Comparison of ENCODE assay signal across 10 mouse cellular contexts in the genomic region with DNA sequence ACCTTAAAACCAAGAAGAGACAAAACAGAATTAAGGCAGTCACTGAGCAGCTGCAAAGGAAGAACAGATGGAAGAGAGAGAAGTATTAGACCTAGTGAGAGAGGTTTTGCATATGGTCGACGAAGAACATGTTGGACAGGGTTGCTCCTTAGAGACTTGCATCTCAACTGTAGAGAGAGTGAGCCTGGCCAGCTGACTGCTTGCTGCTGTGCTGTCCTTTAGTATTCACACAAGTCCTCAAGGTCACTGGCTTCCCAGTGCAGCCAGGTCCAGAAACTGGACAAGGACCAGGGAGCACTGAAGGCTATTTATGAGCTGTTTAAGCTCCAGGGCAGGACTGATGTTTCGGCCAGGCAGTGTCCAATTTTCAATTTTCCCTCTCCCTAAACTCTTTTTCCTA.
DNase-seq lines count a peak whose midpoint lies in the region; ATAC-seq lines count a peak whose summit lies in the region.
"Had no signal": no experiment of that assay in that cellular context is flagged by ENCODE, and none has a peak within 500 bp of the region (broad histone marks: within the 10 kb centered on the region; RNA-seq: fewer than 3 reads in every experiment).

No protein-coding gene starts in this region.

- H3K4me1 ChIP-seq in heart, embryonic 16.5 days (ENCODE audit: control insufficient read depth, insufficient read depth, low read length), result 0 out of 2 replicates have a peak, but pooled peaks cover 2% of the 10 kb centered on the region
- peaks cover 8% of the 10 kb centered on the region for H3K4me1 ChIP-seq in midbrain, embryonic 11.5 days (ENCODE audit: control insufficient read depth, insufficient read depth, low read length)
- H3K4me1 ChIP-seq: embryonic facial prominence, embryonic 12.5 days; heart, embryonic 13.5 days had no signal

- H3K36me3 ChIP-seq in heart, embryonic 16.5 days (ENCODE audit: control insufficient read depth, insufficient read depth), result no peaks in the 10 kb centered on the region
- no peaks in the 10 kb centered on the region for H3K36me3 ChIP-seq in midbrain, embryonic 11.5 days (ENCODE audit: control insufficient read depth, insufficient read depth, low read length)
- H3K36me3 ChIP-seq: embryonic facial prominence, embryonic 12.5 days; heart, embryonic 13.5 days had no signal

- H3K4me2 ChIP-seq in heart, embryonic 16.5 days (ENCODE audit: low read depth, low read length), result no peak overlapping the region
- no peak overlapping the region for H3K4me2 ChIP-seq in midbrain, embryonic 11.5 days
- H3K4me2 ChIP-seq: embryonic facial prominence, embryonic 12.5 days; heart, embryonic 13.5 days had no signal

- no peaks in the 10 kb centered on the region for H3K9me3 ChIP-seq in heart, embryonic 16.5 days (replicated peaks; ENCODE audit: control insufficient read depth, low read length)
- no peaks in the 10 kb centered on the region for H3K9me3 ChIP-seq in midbrain, embryonic 11.5 days (ENCODE audit: control insufficient read depth, low read length)
- H3K9me3 ChIP-seq: embryonic facial prominence, embryonic 12.5 days; heart, embryonic 13.5 days had no signal

- peak; percentile 49; the same call in 1 of the 2 replicates for ATAC-seq in heart, embryonic 16.5 days (replicated peaks; ENCODE audit: extremely low read depth, insufficient read depth, low FRiP score)
- peak; percentile 71 for ATAC-seq in midbrain, embryonic 11.5 days (ENCODE audit: low FRiP score)

- WGBS in heart, embryonic 16.5 days, result 58% methylated on average over 3 of the region's 3 CpGs
- WGBS in midbrain, embryonic 11.5 days, result 42% methylated on average over 3 of the region's 3 CpGs

- DNase-seq in adrenal gland, adult (ENCODE audit: inconsistent age in 2 of 2, low spot score in 1 of 2), result peak; percentile 18 to 67
- DNase-seq in adrenal gland, postnatal 4 days (ENCODE audit: low spot score in 2 of 2), result no peak
- DNase-seq in kidney, postnatal 4 days, result peak; percentile 6 to 10
- no peak for DNase-seq in kidney, postnatal 14 days
- peak; percentile 86 for DNase-seq in midbrain, embryonic 11.5 days (ENCODE audit: low spot score, missing footprints)
- no peak for DNase-seq in urinary bladder, postnatal 10 days (ENCODE audit: low spot score)
- DNase-seq in thymus, postnatal 10 days (ENCODE audit: low spot score in 2 of 2), result no peak

- no peak overlapping the region for H3K27ac ChIP-seq in heart, embryonic 16.5 days (ENCODE audit: low read length)
- no peak overlapping the region for H3K27ac ChIP-seq in midbrain, embryonic 11.5 days (ENCODE audit: low read depth, low read length)
- H3K27ac ChIP-seq: embryonic facial prominence, embryonic 12.5 days; heart, embryonic 13.5 days had no signal

- no peak overlapping the region for H3K4me3 ChIP-seq in heart, embryonic 16.5 days (ENCODE audit: low read length)
- no peak overlapping the region for H3K4me3 ChIP-seq in midbrain, embryonic 11.5 days (ENCODE audit: low read depth, low read length)
- H3K4me3 ChIP-seq: embryonic facial prominence, embryonic 12.5 days; heart, embryonic 13.5 days had no signal

- no peak overlapping the region for H3K9ac ChIP-seq in heart, embryonic 16.5 days (ENCODE audit: low read length)
- no peak overlapping the region for H3K9ac ChIP-seq in midbrain, embryonic 11.5 days (ENCODE audit: low read length)
- H3K9ac ChIP-seq: embryonic facial prominence, embryonic 12.5 days; heart, embryonic 13.5 days had no signal

- no peaks in the 10 kb centered on the region for H3K27me3 ChIP-seq in heart, embryonic 16.5 days (ENCODE audit: control insufficient read depth, insufficient read depth, low read length)
- H3K27me3 ChIP-seq in midbrain, embryonic 11.5 days (ENCODE audit: control insufficient read depth, insufficient read depth, low read length), result no peaks in the 10 kb centered on the region
- H3K27me3 ChIP-seq: embryonic facial prominence, embryonic 12.5 days; heart, embryonic 13.5 days had no signal

Comparison
In these comparisons a context has a peak if more than half of its experiments do, and no peak if none do; other contexts are left out.
1. DNase-seq: peak in adrenal gland, adult (2 of 2), kidney, postnatal 4 days (2 of 2) and midbrain, embryonic 11.5 days (single experiment); none in adrenal gland, postnatal 4 days (0 of 2), kidney, postnatal 14 days (single experiment), urinary bladder, postnatal 10 days (single experiment) and thymus, postnatal 10 days (0 of 2).